Mouse (Mus musculus) frontal cortex, postnatal 10 days (tissue): ENCODE measurements around the gene Olfr796.

Experiments used
- DNase-seq, 2 experiments: peaks; one replicate each; pipeline ENCODE4 v3.0.0; 2022; ENCODE audit warnings: low spot score in 2 of 2, mixed read lengths in 1 of 2

Olfr796 gene

DNA sequence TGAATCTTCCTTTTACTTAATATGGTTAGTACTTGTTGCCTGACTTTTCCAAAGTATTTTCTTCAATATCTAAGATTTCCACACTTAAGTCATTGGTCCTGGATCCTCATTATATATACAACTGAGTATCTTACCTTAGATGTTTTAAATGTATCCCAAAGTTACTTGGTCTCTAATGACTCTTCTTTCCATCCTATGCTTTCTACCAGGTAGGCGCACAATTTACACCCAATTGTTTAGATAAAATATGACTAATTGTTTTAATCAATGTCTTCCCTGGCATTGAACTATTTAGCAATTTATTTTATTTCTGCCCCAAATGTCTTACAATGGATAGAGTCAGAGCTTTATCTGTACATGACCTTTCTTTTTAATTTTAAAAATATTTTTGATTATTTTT, at the start of gene Olfr796:
Gene Olfr796 (minus strand): TSS at position 101 of the 400 bp plus-strand sequence.
- no peak for DNase-seq

DNA sequence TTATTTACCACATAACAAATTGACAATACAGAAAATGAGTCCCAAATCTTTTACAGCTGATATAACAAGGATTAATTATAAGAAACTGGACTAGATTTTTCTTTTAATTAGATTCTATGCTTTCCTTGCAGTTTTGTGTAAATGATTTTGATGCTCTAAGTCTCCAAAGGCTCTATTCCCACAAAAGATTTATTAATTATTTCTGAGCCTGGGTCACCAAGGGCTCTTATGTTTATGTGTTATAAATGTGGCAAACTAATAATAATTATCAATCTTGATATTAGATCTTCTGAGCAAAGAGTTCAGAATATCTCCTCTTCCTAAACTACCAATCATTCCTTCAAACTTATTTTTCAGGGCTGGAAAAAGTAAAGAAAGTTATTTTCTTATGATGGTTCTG, 45.0 kb upstream of the Olfr796 start, which contains the start of gene Olfr800:
Gene Olfr800 (plus strand): TSS at position 301 of the 400 bp plus-strand sequence.
- no peak for DNase-seq

DNA sequence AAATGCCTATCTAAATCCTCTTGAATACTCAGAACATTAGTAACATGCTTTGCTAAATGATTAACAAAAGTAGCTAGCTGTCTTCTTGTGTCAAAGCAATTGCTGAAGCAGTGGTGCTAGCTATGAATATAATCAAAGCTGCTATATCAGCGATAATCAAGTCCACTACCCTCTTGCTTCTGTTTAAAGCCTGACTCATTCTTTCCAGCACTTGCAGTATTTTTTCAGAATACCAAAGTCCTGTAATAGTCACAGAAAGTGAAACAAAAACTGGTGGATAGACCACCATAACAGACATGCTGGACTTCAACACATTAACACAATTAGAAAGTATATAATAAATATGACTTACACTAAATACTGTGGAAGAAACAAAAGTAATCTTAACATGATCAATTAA, 39.4 kb upstream of the Olfr796 start:
- no peak for DNase-seq

DNA sequence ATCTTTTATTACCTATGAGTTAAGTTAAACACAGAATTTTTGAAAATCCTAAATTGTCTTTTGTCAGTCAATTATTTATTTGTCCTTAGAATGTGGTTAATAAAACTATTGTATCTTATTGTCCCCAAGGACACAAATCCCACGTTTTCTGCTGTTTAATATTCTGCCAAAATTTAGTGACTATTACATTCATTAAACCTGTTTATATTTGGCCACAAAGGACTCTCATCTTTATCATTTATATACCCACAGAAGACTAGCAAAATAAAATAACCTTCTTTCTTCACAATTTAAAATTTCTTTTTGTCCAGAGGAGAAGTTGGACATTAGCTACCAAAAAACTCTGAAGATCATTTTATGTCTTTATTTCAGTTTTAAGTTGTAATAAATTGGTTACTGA, 24.8 kb upstream of the Olfr796 start, which contains the start of gene Olfr799:
Gene Olfr799 (plus strand): TSS at position 301 of the 400 bp plus-strand sequence.
- no peak for DNase-seq

DNA sequence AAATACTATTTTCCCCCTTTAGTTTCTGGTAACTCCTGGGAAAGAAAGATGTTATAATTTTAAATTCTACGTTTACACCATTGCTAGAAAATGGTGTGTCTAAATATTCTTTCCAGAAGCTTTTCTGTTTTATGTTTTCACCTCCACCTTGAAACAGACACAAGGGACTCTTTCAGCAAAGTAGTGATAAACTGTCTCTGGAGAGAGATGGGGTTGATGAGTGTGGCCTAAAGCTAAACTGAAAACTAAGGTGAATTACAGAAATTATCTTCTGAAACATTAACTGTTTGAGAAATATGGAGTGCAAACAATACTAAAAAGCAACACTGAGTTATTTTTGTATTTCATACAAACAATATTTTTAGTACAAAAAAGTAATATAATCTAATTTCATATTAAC, 15.5 kb upstream of the Olfr796 start, which contains the start of gene Olfr798:
Gene Olfr798 (minus strand): TSS at position 101 of the 400 bp plus-strand sequence.
- no peak for DNase-seq

DNA sequence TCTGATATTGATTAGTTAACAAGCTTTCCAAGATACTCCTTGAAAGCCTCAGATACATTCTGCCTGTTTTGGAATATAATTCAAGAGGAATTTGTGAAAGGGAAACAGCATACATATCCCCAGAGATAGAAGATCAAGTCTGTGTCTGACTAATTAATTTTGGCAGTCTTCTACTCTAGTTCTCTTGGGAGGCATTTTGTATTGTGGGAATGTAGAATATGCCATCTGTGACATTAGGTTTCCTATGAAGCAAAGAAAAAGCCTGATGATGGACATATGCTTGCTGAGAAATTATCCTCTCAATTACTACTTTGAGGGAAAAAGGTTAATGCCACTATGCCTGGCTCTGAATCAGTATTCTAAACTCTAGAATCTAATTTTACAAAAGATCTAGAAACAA, 10.9 kb upstream of the Olfr796 start:
- DNase-seq: no peak

DNA sequence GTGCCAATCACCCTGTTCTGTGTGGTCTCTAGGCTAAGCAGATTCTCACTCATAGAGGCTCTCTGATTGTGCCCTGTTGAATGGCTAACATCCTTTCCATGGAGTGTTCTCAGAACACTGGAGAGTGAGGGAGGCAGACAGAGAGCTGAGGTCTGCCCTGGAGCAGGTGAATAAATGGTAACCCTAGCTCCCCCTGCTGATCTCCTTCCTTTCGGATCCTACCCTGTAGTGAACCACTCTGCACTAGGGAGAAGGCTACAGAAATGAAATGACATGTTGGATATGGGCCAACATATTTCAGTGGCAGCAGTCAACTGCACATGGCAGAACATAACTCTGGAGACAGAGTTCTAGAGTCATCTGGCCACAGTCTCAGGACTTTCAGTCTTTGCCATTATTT, 9.4 kb upstream of the Olfr796 start:
- DNase-seq: no peak

DNA sequence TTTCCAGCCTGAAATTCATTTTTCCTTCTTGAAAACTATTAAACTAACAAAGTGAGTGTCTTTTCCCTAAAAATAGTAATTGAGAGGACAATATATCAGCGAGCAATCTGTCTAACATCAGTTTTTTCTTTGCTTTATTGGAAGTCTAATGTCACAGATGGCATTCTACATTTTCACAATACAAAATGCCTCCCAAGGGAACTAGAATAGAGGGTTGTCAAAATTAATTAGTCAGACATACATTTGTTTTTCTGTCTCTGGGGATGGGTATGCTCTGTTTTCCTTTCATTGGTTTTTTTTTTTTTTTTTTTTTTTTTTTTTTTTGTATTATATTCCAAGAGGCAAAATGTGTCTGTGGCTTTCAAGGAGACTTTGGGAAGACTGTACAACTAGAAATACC, 35.3 kb downstream of the Olfr796 start:
- DNase-seq: no peak

DNA sequence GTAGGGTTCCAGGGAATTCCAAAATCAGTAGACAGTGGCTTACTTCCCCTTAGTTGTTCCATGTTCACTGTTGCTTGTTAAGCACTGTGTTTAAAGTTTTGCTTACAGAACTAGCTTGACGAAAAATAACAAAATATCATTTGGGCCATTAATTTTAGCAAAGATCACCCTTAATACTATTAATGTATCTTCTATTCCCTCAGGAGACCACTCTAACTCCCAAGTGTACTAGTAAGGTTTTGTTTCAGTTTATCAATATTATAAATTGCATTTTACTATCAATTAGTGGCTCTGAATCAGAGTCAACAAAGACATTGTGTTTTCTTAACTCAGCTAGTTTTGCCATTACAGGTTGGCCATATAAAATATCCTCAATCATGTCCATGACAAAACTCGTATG, 45.0 kb downstream of the Olfr796 start, which contains the start of gene Olfr794:
Gene Olfr794 (plus strand): TSS at position 301 of the 400 bp plus-strand sequence.
- no peak for DNase-seq
